ENCODE assay signal across 8 mouse cellular contexts in the genomic region with DNA sequence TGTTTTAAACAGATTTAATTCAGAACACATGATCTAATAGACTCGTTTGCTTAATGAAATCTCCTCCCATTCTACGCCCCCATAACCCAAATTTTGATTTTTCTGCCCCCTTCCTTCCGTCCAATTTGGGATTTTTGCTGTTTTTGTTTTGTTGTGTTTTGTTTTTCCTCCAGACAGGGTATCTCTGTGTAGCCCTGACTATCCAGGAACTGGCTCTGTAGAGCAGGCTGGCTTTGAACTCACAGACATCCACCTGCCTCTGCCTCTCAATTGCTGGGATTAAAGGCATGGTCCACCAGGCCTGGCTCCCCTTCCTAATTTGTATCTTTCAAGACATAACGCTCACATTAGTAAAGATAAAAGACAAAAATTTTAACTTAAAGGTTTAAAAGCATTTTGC. TPM values are rescaled to one million over a fixed set of nuclear protein-coding genes. Genes with fewer than 3 reads are reported as not detected.
DNase-seq lines count a peak whose midpoint lies in the region; ATAC-seq and TF ChIP-seq lines count a peak whose summit lies in the region.

No protein-coding gene starts in this region.

- WGBS in liver, adult 2 months = 48% methylated on average over 4 of the region's 4 CpGs
- WGBS in forebrain, embryonic 12.5 days = 21% methylated on average over 4 of the region's 4 CpGs
- WGBS in limb, embryonic 14.5 days = 51% methylated on average over 4 of the region's 4 CpGs
- WGBS in neural tube, embryonic 15.5 days = 40% methylated on average over 4 of the region's 4 CpGs

- no peak for TF ChIP-seq POLR2A in liver, adult 2 months (IDR thresholded peaks at IDR 0.05; ENCODE audit: extremely low read depth, insufficient read depth, low read length)
- no peak for TF ChIP-seq POLR2A in limb, embryonic 14.5 days (IDR thresholded peaks at IDR 0.05; ENCODE audit: borderline replicate concordance, extremely low read depth, insufficient read depth, insufficient read length)

- H3K27me3 ChIP-seq in liver, adult 2 months (ENCODE audit: control insufficient read depth, insufficient read depth, low read length) = no peaks in the 10 kb centered on the region
- H3K27me3 ChIP-seq in forebrain, embryonic 12.5 days = peaks cover 30% of the 10 kb centered on the region
- H3K27me3 ChIP-seq in limb, embryonic 14.5 days (ENCODE audit: control insufficient read depth, insufficient read depth, low read length) = no peaks in the 10 kb centered on the region
- H3K27me3 ChIP-seq in neural tube, embryonic 15.5 days (replicated peaks) = peaks cover 2% of the 10 kb centered on the region; the same call in 1 of the 2 replicates

- no peaks in the 10 kb centered on the region for H3K36me3 ChIP-seq in liver, adult 2 months (ENCODE audit: control insufficient read depth, insufficient read depth, low read length)
- no peaks in the 10 kb centered on the region for H3K36me3 ChIP-seq in forebrain, embryonic 12.5 days (replicated peaks)
- peaks cover 29% of the 10 kb centered on the region for H3K36me3 ChIP-seq in limb, embryonic 14.5 days (ENCODE audit: control insufficient read depth, insufficient read depth, low read length)
- no peaks in the 10 kb centered on the region for H3K36me3 ChIP-seq in neural tube, embryonic 15.5 days

- H3K4me3 ChIP-seq in liver, adult 2 months (ENCODE audit: insufficient read depth, low read depth, low read length) = peak overlapping the region; percentile 25; the same call in 1 of the 2 replicates
- H3K4me3 ChIP-seq in forebrain, embryonic 12.5 days (replicated peaks) = peak overlapping the region; percentile 74
- peak overlapping the region; percentile 87 for H3K4me3 ChIP-seq in limb, embryonic 14.5 days (replicated peaks; ENCODE audit: low read length)
- peak overlapping the region; percentile 61 for H3K4me3 ChIP-seq in neural tube, embryonic 15.5 days (replicated peaks)

- DNase-seq in liver, adult 2 months (ENCODE audit: extremely low read depth, low read depth, low spot score) = no peak
- DNase-seq in liver = no peak
- no peak for DNase-seq in limb, embryonic 14.5 days (ENCODE audit: low spot score)
- DNase-seq in urinary bladder, postnatal 14 days (ENCODE audit: low spot score) = no peak
- no peak for DNase-seq in layer of hippocampus, adult 9-10 months (ENCODE audit: low spot score)

- peak overlapping the region; percentile 16 for H3K9ac ChIP-seq in liver, adult 2 months (ENCODE audit: low read depth, low read length)
- H3K9ac ChIP-seq in forebrain, embryonic 12.5 days = peak overlapping the region; percentile 88
- peak overlapping the region; percentile 89; the same call in 1 of the 2 replicates for H3K9ac ChIP-seq in limb, embryonic 14.5 days (ENCODE audit: low read depth, low read length, severe bottlenecking)
- H3K9ac ChIP-seq in neural tube, embryonic 15.5 days (replicated peaks) = no peak overlapping the region

- H3K9me3 ChIP-seq in forebrain, embryonic 12.5 days = no peaks in the 10 kb centered on the region
- no peaks in the 10 kb centered on the region for H3K9me3 ChIP-seq in limb, embryonic 14.5 days (ENCODE audit: control insufficient read depth, low read length)
- no peaks in the 10 kb centered on the region for H3K9me3 ChIP-seq in neural tube, embryonic 15.5 days (replicated peaks)

- H3K4me1 ChIP-seq in liver, adult 2 months (ENCODE audit: control insufficient read depth, insufficient read depth, low read length) = peaks cover 11% of the 10 kb centered on the region
- peaks cover 59% of the 10 kb centered on the region for H3K4me1 ChIP-seq in forebrain, embryonic 12.5 days
- H3K4me1 ChIP-seq in limb, embryonic 14.5 days (ENCODE audit: control insufficient read depth, insufficient read depth, low read length) = peaks cover 42% of the 10 kb centered on the region
- H3K4me1 ChIP-seq in neural tube, embryonic 15.5 days = peaks cover 62% of the 10 kb centered on the region

- H3K27ac ChIP-seq in liver, adult 2 months (replicated peaks; ENCODE audit: insufficient read depth, low read depth, low read length) = peak overlapping the region; percentile 58
- H3K27ac ChIP-seq in forebrain, embryonic 12.5 days = no peak overlapping the region
- H3K27ac ChIP-seq in limb, embryonic 14.5 days (replicated peaks; ENCODE audit: low read depth, low read length) = no peak overlapping the region
- H3K27ac ChIP-seq in neural tube, embryonic 15.5 days (replicated peaks) = 0 out of 2 replicates have a peak overlapping the region, but pooled peaks have one; percentile 60

- no peak for ATAC-seq in forebrain, embryonic 12.5 days (ENCODE audit: low FRiP score)
- ATAC-seq in limb, embryonic 14.5 days (ENCODE audit: low FRiP score, low read depth) = no peak
- ATAC-seq in neural tube, embryonic 15.5 days (ENCODE audit: low FRiP score) = no peak
- no peak for ATAC-seq in erythroblast, adult 5-6 weeks (replicated peaks; ENCODE audit: low FRiP score, poor library complexity, severe bottlenecking)

- TF ChIP-seq CTCF in liver, adult 2 months (IDR thresholded peaks at IDR 0.05; ENCODE audit: low read depth, low read length) = no peak

- peaks cover 26% of the 10 kb centered on the region for H3K79me2 ChIP-seq in liver, adult 2 months (ENCODE audit: control insufficient read depth, insufficient read depth, low read length)

- peak overlapping the region; percentile 99 for H3K4me2 ChIP-seq in forebrain, embryonic 12.5 days
- H3K4me2 ChIP-seq in limb, embryonic 14.5 days (replicated peaks; ENCODE audit: low read depth, low read length, severe bottlenecking) = peak overlapping the region; percentile 99
- peak overlapping the region; percentile 95 for H3K4me2 ChIP-seq in neural tube, embryonic 15.5 days

RNA-seq across cellular contexts. Expression of a gene that starts 3.6 kb away (rescaled TPM):
- 4.5 and 5.6 TPM in 2 replicates for total RNA-seq in liver, adult 2 months (2014; rRNA removed)
- polyA plus RNA-seq in liver, adult 2 months (2012; rRNA removed) = 11.7 and 12.8 TPM in 2 replicates
- 8.1 and 10.9 TPM in 2 replicates for polyA plus RNA-seq in forebrain, embryonic 12.5 days (2016; fragmentation: Nextera tagmentation; extraction: Ambion mirVana)
- 27.5 and 38.0 TPM in 2 replicates for polyA plus RNA-seq in limb, embryonic 14.5 days (2012; rRNA removed)
- 14.8 and 14.9 TPM in 2 replicates for polyA plus RNA-seq in limb, embryonic 14.5 days (2014; fragmentation: Nextera tagmentation; extraction: Ambion mirVana)
- 3.5 and 4.5 TPM in 2 replicates for polyA plus RNA-seq in neural tube, embryonic 15.5 days (2015; fragmentation: Nextera tagmentation; extraction: Ambion mirVana)
- total RNA-seq in erythroblast, adult 5-6 weeks (2015; ENCODE audit: low replicate concordance) = 1.7 and 3.1 TPM in 2 replicates
- total RNA-seq in erythroblast, adult 5-6 weeks (2017; ENCODE audit: low replicate concordance) = 0.28 and 0.43 TPM in 2 replicates

RNA-seq across cellular contexts. Expression of a gene that starts 30.3 kb away (rescaled TPM):
- total RNA-seq in liver, adult 2 months (2014; rRNA removed) = 0.27 TPM in 1 of 2 replicates, not detected in the other
- not detected in 2 replicates for polyA plus RNA-seq in liver, adult 2 months (2012; rRNA removed)
- polyA plus RNA-seq in forebrain, embryonic 12.5 days (2016; fragmentation: Nextera tagmentation; extraction: Ambion mirVana) = 1.1 and 1.3 TPM in 2 replicates
- polyA plus RNA-seq in limb, embryonic 14.5 days (2012; rRNA removed) = 2.2 and 2.8 TPM in 2 replicates
- 1.8 and 2.1 TPM in 2 replicates for polyA plus RNA-seq in limb, embryonic 14.5 days (2014; fragmentation: Nextera tagmentation; extraction: Ambion mirVana)
- polyA plus RNA-seq in neural tube, embryonic 15.5 days (2015; fragmentation: Nextera tagmentation; extraction: Ambion mirVana) = 9.6 and 10.0 TPM in 2 replicates
- not detected in 2 replicates for total RNA-seq in erythroblast, adult 5-6 weeks (2015; ENCODE audit: low replicate concordance)
- 7.0 TPM in 1 of 2 replicates, not detected in the other for total RNA-seq in erythroblast, adult 5-6 weeks (2017; ENCODE audit: low replicate concordance)

Comparison
In these comparisons a context has a peak if more than half of its experiments do, and no peak if none do; other contexts are left out.
1. H3K27ac ChIP-seq: peak in liver, adult 2 months (single experiment) and neural tube, embryonic 15.5 days (single experiment); none in forebrain, embryonic 12.5 days (single experiment) and limb, embryonic 14.5 days (single experiment).
2. H3K4me3 ChIP-seq: peak in every context shown above with its lines; median percentile 87 in limb, embryonic 14.5 days; 74 in forebrain, embryonic 12.5 days; 61 in neural tube, embryonic 15.5 days; 25 in liver, adult 2 months.
3. Peak in every context shown above with its lines, with median percentiles within 50 percentile points of each other: H3K4me2 ChIP-seq.